Mouse (Mus musculus) lung, postnatal 36 days (tissue): ENCODE results near the gene Vps72.
A peak's percentile ranks its signal among the peaks of the same experiment; 100 is the strongest.
"Not testable (repeated sequence)": the region's sequence is repeated elsewhere in the genome, so short reads cannot be mapped to it uniquely, and the experiment has no call there.

Experiments
- DNase-seq: peaks from one replicate; pipeline ENCODE4 v3.0.0; 2022; ENCODE audit warnings: mixed read lengths

Gene Vps72

GRCm38 (mm10) chr3:95134133-95134532 is 23.3 kb downstream of the Vps72 start:
- DNase-seq: not testable (repeated sequence)

- peak; percentile 87 for DNase-seq
Observed at GRCm38 (mm10) chr3:95135023-95135422, 24.2 kb downstream of the Vps72 start.

- peak; percentile 38 for DNase-seq
Observed at GRCm38 (mm10) chr3:95135433-95136052, 24.7 kb downstream of the Vps72 start.

GRCm38 (mm10) chr3:95136336-95136735 is 25.5 kb downstream of the Vps72 start:
- DNase-seq: peak; percentile 39

GRCm38 (mm10) chr3:95139586-95140288 is 28.9 kb downstream of the Vps72 start:
- peak; percentile 32 for DNase-seq

- no peak for DNase-seq
Observed at GRCm38 (mm10) chr3:95140289-95140595, 29.4 kb downstream of the Vps72 start.

GRCm38 (mm10) chr3:95140795-95141194 is 30.0 kb downstream of the Vps72 start:
- no peak for DNase-seq

GRCm38 (mm10) chr3:95141474-95141873 is 30.7 kb downstream of the Vps72 start:
- DNase-seq: peak; percentile 61

- DNase-seq: peak; percentile 80
Observed at GRCm38 (mm10) chr3:95141952-95142616, 31.3 kb downstream of the Vps72 start, which contains the start of gene Tnfaip8l2. Gene Tnfaip8l2 (minus strand): TSS chr3:95142360.

GRCm38 (mm10) chr3:95142617-95143011 is 31.8 kb downstream of the Vps72 start:
- DNase-seq: peak; percentile 94

GRCm38 (mm10) chr3:95147924-95148323 is 37.1 kb downstream of the Vps72 start:
- DNase-seq: no peak

- peak; percentile 74 for DNase-seq
Observed at GRCm38 (mm10) chr3:95153874-95154273, 43.1 kb downstream of the Vps72 start.

GRCm38 (mm10) chr3:95159511-95159986 is 48.7 kb downstream of the Vps72 start:
- DNase-seq: no peak

GRCm38 (mm10) chr3:95159987-95160963 is 49.5 kb downstream of the Vps72 start, which contains the start of gene Sema6c:
Gene Sema6c (plus strand): TSS chr3:95160457.
- DNase-seq: peak; percentile 94

GRCm38 (mm10) chr3:95161041-95161551 is 50.3 kb downstream of the Vps72 start:
- no peak for DNase-seq

GRCm38 (mm10) chr3:95161618-95162344 is 51.0 kb downstream of the Vps72 start:
- no peak for DNase-seq

- no peak for DNase-seq
Observed at GRCm38 (mm10) chr3:95162345-95162628, 51.5 kb downstream of the Vps72 start.

- DNase-seq: no peak
Observed at GRCm38 (mm10) chr3:95163419-95164255, 52.8 kb downstream of the Vps72 start.

GRCm38 (mm10) chr3:95164256-95164550 is 53.4 kb downstream of the Vps72 start:
- DNase-seq: no peak

- no peak for DNase-seq
Observed at GRCm38 (mm10) chr3:95164840-95165239, 54.0 kb downstream of the Vps72 start.

- DNase-seq: no peak
Observed at GRCm38 (mm10) chr3:95169996-95170395, 59.2 kb downstream of the Vps72 start.
